Mouse (Mus musculus) cerebellum, adult 8-10 months (tissue): ENCODE data around the gene Mrps12.

ENCODE experiments used
- DNase-seq: peaks from one replicate; pipeline ENCODE4 v3.0.0; 2022

Mrps12 gene

DNA sequence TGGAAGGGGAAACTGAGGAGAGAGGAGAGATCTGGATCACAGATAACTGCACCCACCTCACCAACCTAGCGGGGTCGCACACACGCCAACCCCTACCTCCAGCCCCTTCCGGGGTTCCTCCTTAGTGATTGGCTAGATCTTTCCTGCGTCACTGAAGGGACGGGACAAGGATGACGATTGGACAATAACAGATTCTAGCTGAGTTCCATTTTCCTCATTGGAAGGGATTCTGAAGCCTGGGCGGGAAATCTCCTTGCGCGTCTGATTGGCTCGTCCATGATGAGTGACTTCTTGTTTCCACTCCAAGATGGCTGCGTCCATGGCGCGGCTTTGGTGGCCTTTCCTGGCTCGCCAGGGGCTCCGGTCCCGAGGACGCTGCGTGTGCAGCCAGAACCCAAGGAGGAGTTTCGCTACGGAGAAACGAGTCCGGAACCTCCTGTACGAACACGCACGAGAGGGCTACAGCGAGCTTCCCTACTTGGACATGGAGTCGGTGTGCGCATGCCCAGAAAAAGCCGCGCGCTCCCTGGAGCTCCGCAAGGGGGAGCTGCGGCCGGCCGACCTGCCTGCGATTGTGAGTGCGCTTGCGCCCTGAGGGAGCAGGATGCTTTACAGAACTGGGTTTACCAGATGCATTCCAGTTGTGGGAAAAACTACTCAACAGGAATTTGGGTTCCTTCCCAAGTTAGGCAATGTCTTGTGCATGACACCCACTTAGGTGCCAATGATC lies at the start of gene Mrps12, which contains the start of gene Sars2:
Gene Mrps12, minus strand, starts transcription at position 112 of the 730 bp plus-strand sequence.
Gene Sars2, plus strand, starts transcription at position 284 of the 730 bp plus-strand sequence.
- DNase-seq, result peak; percentile 97

DNA sequence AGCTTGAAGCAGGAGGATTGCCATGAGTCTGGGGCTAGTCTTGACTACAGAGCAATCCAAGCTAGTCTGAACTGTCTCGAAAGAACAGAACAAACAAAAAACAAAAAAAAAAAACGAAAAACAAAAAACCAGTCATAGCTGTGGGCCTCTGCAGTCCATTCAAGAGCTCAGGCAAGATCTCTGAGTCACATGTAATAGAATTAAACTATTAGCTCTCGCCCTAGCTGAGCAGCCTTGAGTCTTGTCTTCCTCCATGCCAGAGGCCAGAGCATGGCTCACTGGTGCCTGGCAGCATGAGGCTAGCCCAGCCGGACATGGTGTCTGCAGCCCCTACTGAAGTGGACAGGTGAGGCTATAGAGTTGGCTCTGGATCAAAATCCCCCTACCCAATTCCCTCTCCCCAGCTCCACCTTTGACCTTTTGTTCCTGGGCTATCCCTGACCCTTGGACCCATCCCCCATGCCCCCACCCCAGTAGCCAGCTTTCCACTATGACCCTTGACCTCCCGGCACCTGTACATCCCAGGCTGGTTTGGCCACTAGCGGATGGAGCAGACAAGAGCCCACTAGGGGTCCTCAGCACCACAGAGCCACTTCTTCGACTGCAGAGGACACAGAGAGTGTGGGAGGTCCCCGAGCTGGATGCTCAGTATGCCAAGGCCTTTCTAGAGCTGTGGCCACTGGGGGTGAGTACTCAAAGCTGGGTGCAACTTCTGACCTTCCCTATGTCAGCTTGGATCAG lies 48.6 kb upstream of the Mrps12 start:
- no peak for DNase-seq

DNA sequence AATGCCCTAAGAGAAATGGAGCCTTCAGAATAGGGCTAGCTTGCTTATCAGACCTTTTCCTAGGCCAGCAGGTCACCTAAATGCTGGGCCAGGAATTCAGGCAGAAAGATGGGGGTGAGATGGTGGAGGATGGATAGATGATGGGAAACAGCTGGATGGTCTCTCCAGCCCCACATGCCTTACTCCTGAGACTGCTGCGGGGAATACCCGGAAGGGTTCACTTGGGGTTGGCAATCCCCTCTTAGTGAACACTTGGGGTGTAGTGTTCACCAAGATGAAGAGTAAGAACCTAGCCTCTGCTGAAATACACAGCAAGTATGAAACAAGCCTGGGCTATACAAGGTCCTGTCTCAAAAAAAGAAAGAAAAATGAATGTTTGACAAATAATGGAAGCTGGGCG lies 47.6 kb upstream of the Mrps12 start:
- no peak for DNase-seq

DNA sequence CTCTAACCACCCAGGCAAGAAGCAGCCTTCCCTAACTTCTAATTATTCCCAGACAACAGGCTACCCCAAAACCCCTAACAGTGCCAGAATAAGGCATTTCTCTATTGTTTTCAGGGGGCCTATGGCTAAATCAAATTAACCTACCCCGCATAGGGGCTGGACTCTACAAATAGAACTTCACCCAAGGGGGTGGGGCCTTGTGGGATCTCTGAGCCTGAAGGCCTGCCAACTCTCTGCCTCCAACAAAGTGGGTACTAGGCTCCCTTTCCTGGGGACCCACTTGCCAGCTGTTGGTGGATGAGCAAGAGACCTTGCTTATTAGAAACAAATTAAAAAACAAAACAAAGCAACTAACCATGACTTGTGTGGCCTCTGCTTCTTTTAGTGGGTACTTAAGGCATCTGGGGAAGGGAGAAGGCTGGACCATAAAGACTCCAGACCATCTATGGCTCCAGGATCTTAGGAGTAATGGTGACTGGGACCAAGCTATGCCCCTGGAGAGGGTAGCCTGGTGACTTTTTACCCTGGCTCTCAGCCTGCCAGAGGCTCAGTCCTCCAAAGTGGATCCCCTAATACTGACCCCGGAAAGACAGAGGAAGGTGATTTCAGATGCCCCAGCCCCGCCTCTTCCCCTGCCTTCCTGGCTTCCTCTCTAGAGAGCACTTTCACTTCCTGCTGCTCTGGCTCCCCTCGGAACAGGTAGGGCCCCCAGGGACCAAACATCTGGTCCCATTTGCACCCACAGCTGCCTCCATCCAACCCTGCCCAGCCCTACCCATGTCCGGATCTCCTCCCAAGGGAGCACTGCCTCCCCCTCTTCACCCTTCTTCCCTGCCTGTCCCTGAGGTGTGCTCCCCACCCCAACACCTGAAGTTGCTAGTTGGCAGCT lies 46.9 kb upstream of the Mrps12 start, which contains the start of gene Rinl:
Gene Rinl, plus strand, starts transcription at position 663 of the 889 bp plus-strand sequence.
- no peak for DNase-seq

DNA sequence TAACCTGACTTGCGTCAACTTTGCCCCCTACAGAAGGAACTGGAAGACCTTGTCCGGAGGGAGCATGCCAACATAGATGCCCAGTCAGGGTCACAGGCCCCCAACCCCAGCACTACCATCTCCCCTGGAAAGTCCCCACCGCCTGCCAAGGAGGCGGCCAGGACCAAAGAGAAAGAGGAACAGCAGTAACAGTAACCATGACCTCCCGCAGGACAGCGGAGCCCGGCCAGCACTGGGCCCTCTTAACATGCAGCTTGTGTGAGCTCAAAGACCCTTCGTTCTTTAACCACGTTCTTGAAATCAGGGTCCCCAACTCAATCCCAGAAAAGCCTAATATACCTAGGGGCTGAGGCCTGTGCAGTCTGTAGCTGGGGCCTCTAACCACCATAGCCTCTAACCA lies 46.3 kb upstream of the Mrps12 start:
- DNase-seq, result no peak

DNA sequence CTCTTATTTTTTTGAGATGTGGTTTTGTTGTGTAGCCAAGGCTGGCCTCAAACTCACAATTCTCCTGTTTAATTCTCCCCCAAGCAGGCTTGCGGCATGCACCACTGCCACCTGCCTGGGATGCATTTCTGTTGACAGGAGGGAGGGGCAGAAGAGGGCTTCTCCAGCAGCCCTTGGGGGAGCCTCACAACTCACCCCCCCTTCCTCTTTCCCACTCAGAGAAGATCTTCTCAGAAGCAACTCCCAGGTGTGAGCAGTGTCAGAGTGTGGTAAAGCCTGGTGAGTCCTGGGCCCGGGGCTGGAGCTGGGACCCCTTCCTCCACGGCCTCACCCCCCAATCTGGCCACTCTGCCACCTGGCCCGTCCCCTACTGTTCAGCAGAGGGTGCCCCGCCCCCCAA lies 43.5 kb upstream of the Mrps12 start:
- no peak for DNase-seq

DNA sequence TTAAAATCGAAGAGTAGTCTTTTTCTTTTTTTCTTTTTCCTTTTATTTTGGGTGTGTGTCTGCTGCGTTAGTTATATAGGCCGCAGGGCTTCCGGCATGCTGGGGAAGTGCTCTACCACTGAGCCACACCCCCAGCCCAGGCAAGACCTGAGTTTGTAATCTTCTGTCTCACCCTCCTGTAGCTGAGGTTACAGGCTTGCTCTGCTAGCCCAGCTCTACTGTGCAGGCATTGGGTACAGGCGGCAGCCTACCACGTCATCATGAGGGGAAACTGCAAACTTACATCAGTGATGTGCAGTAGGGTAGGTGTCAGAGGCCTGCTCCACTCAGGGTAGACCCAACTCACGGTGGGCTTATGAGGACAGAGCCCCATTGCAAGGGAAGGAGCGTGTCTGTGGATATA lies 39.6 kb upstream of the Mrps12 start:
- no peak for DNase-seq

DNA sequence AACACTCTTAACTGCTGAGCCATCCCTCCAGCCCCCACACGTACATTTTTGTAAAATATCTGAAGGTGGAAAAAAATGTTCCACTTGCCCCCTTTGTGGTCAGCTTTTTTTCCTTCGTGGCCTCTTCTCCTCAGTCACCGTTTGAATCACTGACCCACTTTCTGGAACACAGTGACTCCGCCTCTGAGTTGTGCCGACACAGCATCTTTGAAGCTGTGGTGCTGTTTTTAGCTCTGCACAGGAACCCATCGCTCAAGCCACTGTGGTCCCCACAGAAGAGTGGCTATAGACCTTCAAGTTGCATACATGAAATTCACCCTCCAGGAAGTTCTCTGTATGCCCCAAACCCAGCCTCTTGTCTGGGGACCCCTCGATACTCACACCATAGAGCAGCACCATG lies 39.2 kb upstream of the Mrps12 start:
- no peak for DNase-seq

DNA sequence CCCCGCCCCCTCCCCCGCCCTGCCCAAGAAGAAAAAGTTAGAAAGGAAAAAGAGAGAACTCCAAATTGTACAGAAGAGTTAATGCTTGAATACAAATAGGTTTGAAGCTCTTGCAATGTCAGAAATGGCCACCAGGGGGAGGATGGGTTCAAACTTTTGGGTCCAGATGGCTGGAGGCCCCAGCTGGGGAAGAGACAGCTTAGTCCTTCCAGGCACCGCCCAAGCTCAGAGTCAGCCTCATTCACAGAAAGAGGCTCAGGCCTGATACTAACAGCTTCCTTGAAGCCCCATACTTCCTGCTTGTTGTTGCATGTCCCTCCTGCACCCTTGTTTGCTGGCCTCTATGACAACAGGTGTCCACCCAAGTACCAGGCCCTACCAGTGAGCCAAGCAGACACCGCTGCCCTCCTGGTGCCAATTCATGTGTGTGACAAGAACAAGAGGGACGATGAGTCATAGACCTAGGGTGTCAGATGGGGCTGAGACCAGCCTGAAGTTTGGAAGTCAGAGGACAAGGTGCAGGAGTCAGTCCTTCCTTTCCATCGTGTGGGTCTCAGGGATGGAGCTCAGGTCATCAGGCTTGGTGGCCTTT lies 38.5 kb upstream of the Mrps12 start:
- peak; percentile 92 for DNase-seq

DNA sequence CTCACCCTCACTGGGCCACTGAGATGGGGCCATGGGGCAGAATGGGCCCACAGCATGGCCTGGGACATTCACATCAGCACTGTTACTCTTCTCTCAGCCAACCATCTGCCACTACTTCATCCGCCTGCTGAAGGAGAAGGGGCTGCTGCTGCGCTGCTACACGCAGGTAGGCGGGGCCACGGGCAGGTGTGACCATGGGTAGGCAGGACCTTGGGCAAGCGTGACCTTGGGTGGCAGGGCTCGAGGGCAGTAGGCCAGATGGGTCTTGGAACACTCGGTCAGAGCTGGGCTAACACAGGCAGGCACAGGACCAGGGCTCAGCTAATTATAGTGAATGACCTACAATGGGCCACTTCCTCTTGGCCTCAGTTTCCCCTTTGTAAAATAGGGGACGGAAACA lies 37.2 kb upstream of the Mrps12 start:
- DNase-seq, result no peak

DNA sequence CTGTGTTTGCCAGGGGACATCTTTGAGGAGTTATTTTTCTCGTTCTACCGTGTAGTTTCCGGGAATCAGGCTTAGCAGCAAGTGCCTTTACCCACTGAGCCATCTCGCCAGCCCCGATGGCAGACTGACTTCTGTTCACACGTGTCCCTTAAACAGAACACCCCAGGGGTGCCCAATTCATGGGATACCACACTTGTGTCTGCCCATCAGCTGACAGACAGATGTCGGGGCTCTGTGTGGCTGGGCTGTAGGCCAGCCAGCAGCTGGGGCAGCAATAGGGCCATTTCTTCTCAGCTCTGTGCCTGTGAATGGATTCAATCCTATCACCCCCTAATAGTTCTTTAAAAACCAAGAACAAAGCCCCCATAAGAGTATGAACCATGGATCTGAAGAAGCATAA lies 33.5 kb upstream of the Mrps12 start:
- DNase-seq, result no peak

DNA sequence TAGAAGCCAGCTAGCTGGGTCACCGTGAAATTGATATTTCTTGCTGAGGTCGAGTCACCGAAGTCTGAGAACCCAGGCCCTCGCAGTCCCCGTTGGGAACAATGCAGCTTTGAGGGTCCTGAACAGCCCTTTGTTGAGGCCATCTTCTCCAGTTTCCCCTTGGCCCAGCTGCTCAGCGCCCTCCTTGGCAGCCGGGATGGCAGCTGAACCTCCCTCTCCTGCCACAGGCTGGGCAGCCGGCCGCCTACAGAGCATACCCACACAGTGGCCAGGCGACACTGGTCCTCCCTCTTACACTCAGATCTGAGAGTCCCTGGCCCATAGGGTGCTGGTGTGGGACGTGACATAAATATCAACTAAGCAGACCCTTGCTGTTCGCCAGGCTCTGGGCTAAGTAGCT lies 32.5 kb upstream of the Mrps12 start:
- no peak for DNase-seq

DNA sequence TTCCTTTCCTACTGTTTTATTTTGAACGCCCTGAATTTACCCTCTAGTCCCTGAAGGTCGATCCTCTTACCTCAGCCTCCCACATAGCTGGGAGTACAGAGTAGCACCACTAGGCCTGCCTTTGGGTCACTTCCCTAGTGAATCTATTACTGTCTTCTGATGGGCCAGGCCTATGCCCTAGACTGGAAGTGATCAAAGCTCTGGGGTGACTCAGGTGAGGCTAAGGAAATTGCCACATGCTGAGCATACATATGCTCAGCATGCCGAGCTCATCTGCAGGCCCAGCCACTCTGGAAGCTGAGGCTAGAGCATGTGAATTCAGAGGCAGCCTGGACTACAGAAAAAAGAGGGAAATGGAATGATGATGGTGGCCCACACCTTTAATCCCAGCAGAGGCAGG lies 31.5 kb upstream of the Mrps12 start:
- no peak for DNase-seq

DNA sequence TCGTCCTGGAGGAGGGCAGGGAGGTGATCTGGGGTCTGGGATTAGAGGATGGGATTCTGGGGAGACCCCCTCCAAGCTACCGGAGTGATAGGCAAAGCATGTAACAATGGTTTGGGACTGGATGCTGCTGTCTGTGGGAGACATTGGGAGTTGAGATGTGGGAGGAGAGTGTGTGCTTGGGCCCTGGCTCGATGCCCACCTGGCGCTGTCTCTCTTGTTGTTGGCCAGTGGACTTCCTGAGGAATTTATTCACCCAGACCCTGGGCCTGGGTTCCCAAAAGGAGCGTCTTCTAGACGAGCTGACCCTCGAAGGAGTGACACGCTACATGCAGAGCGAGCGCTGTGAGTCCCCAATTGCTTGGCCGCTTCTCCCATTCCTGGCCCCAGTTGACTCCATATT lies 30.2 kb upstream of the Mrps12 start:
- DNase-seq, result no peak

DNA sequence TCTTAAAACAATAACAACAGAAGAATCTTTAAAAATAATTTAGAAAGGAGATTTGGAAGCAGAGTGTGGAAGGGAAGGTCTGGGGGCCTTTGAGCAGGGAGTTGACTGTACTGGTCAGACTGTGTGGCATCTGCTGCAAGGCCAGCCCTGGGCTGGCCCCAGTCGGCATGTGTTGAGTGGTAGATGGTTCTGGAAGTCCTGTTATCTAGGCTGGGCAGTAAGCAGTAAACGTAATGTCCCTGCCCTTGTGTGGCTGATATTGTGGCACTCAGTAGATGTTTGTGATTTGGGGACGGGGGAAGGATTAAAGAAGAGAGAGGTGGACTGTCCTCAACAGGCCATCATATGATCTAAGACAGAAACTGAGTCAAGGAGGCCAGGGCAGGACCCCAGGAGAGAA lies 28.7 kb upstream of the Mrps12 start:
- DNase-seq, result no peak

DNA sequence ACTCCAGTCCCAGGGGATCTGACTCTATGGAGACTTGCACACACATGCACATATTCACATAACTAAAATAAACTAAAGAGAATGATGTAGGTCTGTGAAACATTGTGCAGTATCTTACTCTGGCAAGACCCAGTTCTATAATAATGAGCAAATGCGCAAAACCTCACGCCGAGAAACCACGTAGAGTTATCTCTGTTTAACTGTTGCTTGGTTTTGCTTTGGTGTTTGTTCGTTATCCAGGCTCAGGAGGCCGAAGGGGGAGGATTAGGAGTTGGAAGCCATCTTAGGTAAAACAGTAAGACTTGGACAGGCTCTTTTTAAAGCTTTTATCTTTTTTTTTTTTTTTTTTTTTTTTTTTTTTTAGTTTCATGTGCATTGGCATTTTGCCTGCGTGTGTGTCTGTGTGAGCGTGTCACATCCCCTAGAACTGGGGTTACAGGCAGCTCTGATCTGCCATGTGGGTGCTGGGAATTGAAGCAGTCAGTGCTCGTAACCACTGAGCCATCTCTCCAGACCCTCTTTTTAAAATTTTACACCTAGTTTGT lies 27.9 kb upstream of the Mrps12 start:
- no peak for DNase-seq

DNA sequence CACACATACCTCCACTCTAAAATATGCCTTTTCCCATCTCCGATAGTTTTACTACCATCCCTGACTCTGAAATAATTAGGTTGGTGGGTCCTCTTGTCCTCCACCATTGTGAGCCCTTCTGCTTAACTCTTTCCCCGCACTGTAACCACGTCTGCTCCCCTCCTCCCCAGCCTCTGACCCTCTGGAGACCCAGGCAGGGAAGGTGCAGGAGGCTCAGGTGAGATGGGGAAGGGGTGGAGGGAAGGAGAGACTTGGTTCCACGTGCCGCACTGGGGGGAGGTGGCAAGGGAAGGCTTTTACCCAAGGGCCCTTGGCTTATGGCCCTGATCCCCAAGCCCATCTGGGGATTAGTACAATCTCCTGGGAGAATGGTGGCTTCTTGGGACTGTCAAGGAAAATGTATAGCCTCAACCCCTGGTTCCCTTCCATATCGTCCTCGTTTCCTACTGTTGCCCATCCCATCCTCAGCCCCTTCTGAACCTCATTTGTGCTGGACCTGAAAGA lies 25.9 kb upstream of the Mrps12 start, which contains the start of gene Nfkbib:
Gene Nfkbib, minus strand, starts transcription at position 51 of the 504 bp plus-strand sequence.
- DNase-seq, result peak; percentile 35

DNA sequence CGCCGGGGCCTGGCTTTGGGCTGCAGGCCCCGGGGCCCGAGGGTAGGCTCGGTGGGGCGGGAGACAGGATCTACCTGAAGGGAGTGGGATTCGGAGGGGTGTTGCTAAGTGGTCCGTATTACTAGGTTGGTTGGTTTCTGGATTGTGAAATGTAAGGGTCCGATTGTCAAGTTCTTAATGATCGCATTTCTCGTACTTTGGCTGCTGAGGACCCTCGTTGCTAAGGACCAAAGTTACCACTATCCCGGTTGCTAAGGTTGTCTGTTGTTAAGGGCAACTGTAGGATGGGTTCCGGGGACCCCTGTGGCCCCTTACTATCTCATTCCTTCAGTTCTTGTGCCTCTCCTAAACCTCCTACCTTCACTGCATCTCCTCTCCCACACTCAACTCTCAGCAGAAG lies 25.3 kb upstream of the Mrps12 start:
- DNase-seq, result no peak

DNA sequence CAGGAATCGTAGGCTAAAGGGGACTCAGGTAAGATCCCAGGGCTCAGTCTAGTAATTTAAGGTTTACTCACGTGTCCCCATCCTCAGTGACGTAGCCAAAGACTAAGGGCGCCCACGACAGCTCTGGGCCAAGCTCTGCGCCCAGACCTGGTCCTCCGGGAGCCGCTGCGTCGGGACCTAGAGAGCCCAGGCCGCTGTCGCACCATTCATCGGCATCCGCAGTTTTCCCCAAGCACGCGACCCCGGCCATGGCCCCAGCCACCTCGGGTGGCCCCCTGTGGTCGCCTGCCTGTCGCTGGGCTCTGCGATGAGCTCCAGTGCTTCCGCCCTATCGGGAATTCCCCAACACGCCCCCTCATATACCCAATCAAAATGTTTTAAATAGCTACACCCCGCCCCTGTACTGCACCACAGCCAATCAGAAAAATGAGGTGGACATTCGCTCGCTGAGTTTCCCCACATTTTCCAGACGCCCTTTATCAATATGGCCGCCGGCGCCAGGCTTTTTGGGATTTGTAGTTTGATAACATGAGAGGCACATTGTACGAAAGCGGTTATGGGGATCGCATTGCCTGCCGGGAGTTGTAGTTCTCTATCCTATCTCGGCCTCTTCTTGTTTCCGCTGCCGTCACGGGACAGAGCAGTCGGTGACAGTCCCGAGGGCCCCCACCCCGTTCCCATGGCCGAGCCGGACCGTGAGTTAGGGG lies 24.7 kb upstream of the Mrps12 start, which contains the start of gene Sirt2:
Gene Sirt2, plus strand, starts transcription at position 563 of the 707 bp plus-strand sequence.
- peak; percentile 97 for DNase-seq

DNA sequence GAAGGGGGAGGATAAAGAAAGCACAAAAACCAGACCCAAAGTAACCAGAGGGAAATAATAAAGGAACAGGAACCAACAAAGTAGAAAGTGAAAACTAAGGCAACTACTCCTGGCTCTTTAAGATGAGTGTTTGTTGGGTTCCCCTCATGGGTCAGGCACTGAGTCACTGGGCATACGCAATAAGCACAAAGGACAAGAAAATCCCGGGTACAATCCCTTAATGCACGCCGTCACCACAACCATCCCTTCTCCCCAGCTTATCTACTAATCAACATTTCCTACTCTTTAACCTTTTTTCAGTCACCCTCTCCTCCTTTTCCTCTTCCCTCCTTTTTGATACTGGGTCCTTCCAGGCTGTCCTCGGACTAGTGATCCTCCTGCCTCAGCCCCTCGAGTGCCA lies 23.6 kb upstream of the Mrps12 start:
- no peak for DNase-seq

DNA sequence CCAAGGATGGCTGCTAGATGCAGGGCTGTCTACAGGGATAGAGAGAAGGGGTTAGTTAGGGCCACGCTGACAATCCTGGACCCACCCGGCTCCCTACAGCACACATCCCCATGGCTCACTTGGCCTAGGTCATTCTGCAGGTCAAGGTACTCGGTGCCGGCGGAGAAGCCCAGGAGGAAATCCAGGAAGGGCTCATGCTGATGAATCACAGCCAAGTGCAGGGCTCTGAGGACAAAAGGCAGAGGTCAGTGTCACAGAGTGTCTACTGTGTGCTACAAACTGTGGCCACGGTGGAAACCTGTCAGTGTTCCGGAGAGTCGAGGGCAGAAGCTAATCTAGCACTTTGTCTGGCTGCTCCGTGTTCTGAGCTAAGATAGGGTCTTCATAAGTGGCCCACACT lies 20.3 kb upstream of the Mrps12 start:
- DNase-seq, result no peak

DNA sequence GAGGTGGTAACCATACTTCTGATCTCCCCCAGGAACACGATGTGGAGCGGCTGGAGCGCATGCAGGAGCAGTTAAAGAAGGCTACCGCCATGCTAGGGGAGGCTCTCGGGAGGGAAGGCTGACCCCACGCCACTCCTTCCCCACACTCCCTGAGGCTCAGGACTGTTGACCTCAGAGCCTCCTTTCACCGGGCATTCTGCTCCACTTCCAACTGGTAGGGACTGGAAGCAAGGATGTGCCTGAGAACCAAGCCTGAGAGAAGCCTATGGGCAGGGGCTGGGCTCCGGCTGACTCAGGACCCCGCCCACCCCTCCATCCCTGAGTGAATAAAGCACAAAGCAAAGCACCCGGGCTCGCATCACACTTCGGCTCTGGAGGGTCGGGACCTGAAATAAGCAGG lies 17.0 kb upstream of the Mrps12 start:
- DNase-seq, result no peak
